Mouse (Mus musculus): ENCODE measurements around the gene Gm21028. TPM values are rescaled to one million over a fixed set of nuclear protein-coding genes. Genes with fewer than 3 reads are reported as not detected.
"Not testable (repeated sequence)": the region's sequence is repeated elsewhere in the genome, so short reads cannot be mapped to it uniquely, and the experiment has no call there.

Gene Gm21028
- polyA plus RNA-seq (2014; fragmentation: Nextera tagmentation; extraction: Ambion mirVana): not detected in 2 replicates

- Histone ChIP-seq H3K4me3 (ENCODE audit: low read depth, low read length) (no peak within 1 kb of the TSS), H3K9me3 (ENCODE audit: control insufficient read depth, low read length) (peaks cover 17% of the 10 kb centered on the region; the same call in 1 of the 2 replicates), H3K36me3 (ENCODE audit: control insufficient read depth, insufficient read depth, low read length) (no peaks in the 10 kb centered on the region), H3K9ac (ENCODE audit: low read length) (no peak within 1 kb of the TSS), H3K4me1 (ENCODE audit: control insufficient read depth, insufficient read depth, low read length) (no peaks in the 10 kb centered on the region), H3K27ac (ENCODE audit: low read depth, low read length) (no peak within 1 kb of the TSS), H3K27me3 (ENCODE audit: control insufficient read depth, insufficient read depth, low read length) (no peaks in the 10 kb centered on the region), H3K4me2 (no peak within 1 kb of the TSS)
- 93% methylated on average over 5 of the region's 5 CpGs for WGBS
- DNase-seq (ENCODE audit: low spot score, missing footprints) (no peak), ATAC-seq (ENCODE audit: low FRiP score) (no peak)
These were observed at the start of gene Gm21028 for GRCm38 (mm10) chr7:42578488-42578887. Gm21028 (minus strand) TSS chr7:42578588.

DNA sequence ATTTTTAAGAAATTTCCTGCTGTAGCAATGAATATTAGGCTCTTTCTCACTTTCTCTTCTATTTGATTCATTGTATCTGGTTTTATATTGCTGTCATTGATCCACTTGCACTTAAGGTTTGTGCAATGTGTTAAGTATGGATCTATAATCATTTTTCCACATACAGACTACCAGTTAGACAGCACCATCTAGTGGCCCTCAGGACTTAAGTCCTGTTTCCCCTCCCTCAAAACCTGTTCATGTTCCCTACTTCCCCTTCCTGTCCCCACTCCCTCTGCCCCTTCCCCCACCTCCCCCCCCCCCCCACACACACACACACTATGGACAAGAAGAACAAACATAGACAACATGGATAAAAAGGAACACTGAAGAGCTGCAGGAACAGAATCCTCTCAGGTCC is 17.3 kb upstream of the Gm21028 start:
- H3K9ac ChIP-seq (ENCODE audit: low read length); H3K9me3 ChIP-seq (ENCODE audit: control insufficient read depth, low read length); H3K4me2 ChIP-seq; H3K4me1 ChIP-seq (ENCODE audit: control insufficient read depth, insufficient read depth, low read length); DNase-seq (ENCODE audit: low spot score, missing footprints); H3K4me3 ChIP-seq (ENCODE audit: low read depth, low read length); H3K36me3 ChIP-seq (ENCODE audit: control insufficient read depth, insufficient read depth, low read length); ATAC-seq (ENCODE audit: low FRiP score); H3K27ac ChIP-seq (ENCODE audit: low read depth, low read length); H3K27me3 ChIP-seq (ENCODE audit: control insufficient read depth, insufficient read depth, low read length): not testable (repeated sequence)

- not testable (repeated sequence) for H3K27me3 ChIP-seq (ENCODE audit: control insufficient read depth, insufficient read depth, low read length); H3K36me3 ChIP-seq (ENCODE audit: control insufficient read depth, insufficient read depth, low read length); H3K4me2 ChIP-seq; H3K27ac ChIP-seq (ENCODE audit: low read depth, low read length); H3K9ac ChIP-seq (ENCODE audit: low read length); H3K4me3 ChIP-seq (ENCODE audit: low read depth, low read length); H3K4me1 ChIP-seq (ENCODE audit: control insufficient read depth, insufficient read depth, low read length); DNase-seq (ENCODE audit: low spot score, missing footprints); H3K9me3 ChIP-seq (ENCODE audit: control insufficient read depth, low read length); ATAC-seq (ENCODE audit: low FRiP score)
- WGBS: 91% methylated on average over 11 of the region's 11 CpGs
These were observed 14.0 kb upstream of the Gm21028 start, which contains the start of gene Zfp977 for GRCm38 (mm10) chr7:42592413-42592812. Zfp977 (minus strand) TSS chr7:42592547.

DNA sequence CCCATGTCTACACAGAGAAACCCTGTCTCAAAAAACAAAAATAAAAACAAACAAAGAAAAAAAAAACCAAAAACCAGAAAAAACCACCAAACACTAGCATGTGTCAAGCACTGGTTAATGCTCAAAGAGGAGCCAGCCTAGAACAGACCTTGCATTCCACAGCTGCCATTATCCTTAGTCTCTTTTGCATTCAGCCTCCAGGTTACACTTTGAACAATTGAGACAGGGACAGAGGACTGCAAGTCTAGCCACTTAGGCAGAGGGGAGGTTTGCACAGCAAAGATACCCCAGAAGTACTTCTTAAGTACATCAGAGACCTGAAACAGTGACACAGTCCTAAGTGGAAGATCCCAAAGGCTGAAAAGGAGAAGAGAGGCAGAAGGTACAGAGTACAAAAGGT is 12.9 kb upstream of the Gm21028 start:
- not testable (repeated sequence) for H3K27ac ChIP-seq (ENCODE audit: low read depth, low read length); DNase-seq (ENCODE audit: low spot score, missing footprints); H3K4me2 ChIP-seq; H3K4me3 ChIP-seq (ENCODE audit: low read depth, low read length); H3K9me3 ChIP-seq (ENCODE audit: control insufficient read depth, low read length); ATAC-seq (ENCODE audit: low FRiP score); H3K9ac ChIP-seq (ENCODE audit: low read length); H3K27me3 ChIP-seq (ENCODE audit: control insufficient read depth, insufficient read depth, low read length); H3K36me3 ChIP-seq (ENCODE audit: control insufficient read depth, insufficient read depth, low read length); H3K4me1 ChIP-seq (ENCODE audit: control insufficient read depth, insufficient read depth, low read length)

DNA sequence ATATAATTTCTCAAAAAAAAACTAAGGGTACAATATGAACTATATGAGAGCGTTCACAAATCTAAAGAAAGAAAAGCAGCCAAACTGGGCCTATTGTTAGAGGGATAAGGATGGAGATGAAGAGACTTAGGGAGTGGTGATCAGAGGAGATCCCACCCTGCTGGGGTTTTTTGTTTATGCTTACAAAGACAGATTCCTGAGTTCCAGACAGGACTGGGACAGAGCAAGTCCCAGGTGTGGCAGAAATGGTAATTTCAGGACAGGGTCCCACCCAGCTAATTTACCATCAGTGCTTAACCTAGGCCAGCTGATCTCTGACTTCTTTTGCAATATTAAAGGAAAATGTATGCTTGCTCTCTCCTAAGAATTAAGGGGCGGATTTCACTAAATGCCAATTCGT is 26.6 kb downstream of the Gm21028 start:
- H3K4me1 ChIP-seq (ENCODE audit: control insufficient read depth, insufficient read depth, low read length): no peaks in the 10 kb centered on the region
- 78% methylated on average over 3 of the region's 3 CpGs for WGBS
- ATAC-seq (ENCODE audit: low FRiP score): no peak
- H3K9me3 ChIP-seq (ENCODE audit: control insufficient read depth, low read length): peaks cover under 1% of the 10 kb centered on the region; the same call in 1 of the 2 replicates
- H3K27me3 ChIP-seq (ENCODE audit: control insufficient read depth, insufficient read depth, low read length): no peaks in the 10 kb centered on the region
- no peaks in the 10 kb centered on the region for H3K36me3 ChIP-seq (ENCODE audit: control insufficient read depth, insufficient read depth, low read length)
- no peak overlapping the region for H3K9ac ChIP-seq (ENCODE audit: low read length)
- H3K4me2 ChIP-seq: no peak overlapping the region
- H3K4me3 ChIP-seq (ENCODE audit: low read depth, low read length): no peak overlapping the region
- no peak overlapping the region for H3K27ac ChIP-seq (ENCODE audit: low read depth, low read length)
- DNase-seq (ENCODE audit: low spot score, missing footprints): no peak

Small RNA genes within 50 kb of the gene (microRNA-seq; reads per million reads assigned to microRNA genes)
- not detected for gene Gm24938

Other genes with a start within 250 kb of the Gm21028 start
- gene 4933421I07Rik, start 130.5 kb downstream of the Gm21028 start, polyA plus RNA-seq (2014; fragmentation: Nextera tagmentation; extraction: Ambion mirVana): not detected in 2 replicates
- 12.3 and 12.8 TPM in 2 replicates for gene Zfp141, start 72.8 kb downstream of the Gm21028 start, polyA plus RNA-seq (2014; fragmentation: Nextera tagmentation; extraction: Ambion mirVana)
- 0.83 and 1.2 TPM in 2 replicates for gene Zfp977, start 14.0 kb upstream of the Gm21028 start, polyA plus RNA-seq (2014; fragmentation: Nextera tagmentation; extraction: Ambion mirVana)
- gene Zfp976, start 64.0 kb upstream of the Gm21028 start, polyA plus RNA-seq (2014; fragmentation: Nextera tagmentation; extraction: Ambion mirVana): 0.97 and 0.98 TPM in 2 replicates
- 8.3 and 8.6 TPM in 2 replicates for gene Zfp975, start 114.2 kb upstream of the Gm21028 start, polyA plus RNA-seq (2014; fragmentation: Nextera tagmentation; extraction: Ambion mirVana)
- gene Gm17067, start 148.4 kb upstream of the Gm21028 start, polyA plus RNA-seq (2014; fragmentation: Nextera tagmentation; extraction: Ambion mirVana): not detected in 2 replicates
- not detected in 2 replicates for gene Vmn2r62, start 214.9 kb upstream of the Gm21028 start, polyA plus RNA-seq (2014; fragmentation: Nextera tagmentation; extraction: Ambion mirVana)

Measured in midbrain, embryonic 11.5 days (tissue).